Mouse (Mus musculus): ENCODE data around the gene Slc25a24.

Slc25a24 gene

DNA sequence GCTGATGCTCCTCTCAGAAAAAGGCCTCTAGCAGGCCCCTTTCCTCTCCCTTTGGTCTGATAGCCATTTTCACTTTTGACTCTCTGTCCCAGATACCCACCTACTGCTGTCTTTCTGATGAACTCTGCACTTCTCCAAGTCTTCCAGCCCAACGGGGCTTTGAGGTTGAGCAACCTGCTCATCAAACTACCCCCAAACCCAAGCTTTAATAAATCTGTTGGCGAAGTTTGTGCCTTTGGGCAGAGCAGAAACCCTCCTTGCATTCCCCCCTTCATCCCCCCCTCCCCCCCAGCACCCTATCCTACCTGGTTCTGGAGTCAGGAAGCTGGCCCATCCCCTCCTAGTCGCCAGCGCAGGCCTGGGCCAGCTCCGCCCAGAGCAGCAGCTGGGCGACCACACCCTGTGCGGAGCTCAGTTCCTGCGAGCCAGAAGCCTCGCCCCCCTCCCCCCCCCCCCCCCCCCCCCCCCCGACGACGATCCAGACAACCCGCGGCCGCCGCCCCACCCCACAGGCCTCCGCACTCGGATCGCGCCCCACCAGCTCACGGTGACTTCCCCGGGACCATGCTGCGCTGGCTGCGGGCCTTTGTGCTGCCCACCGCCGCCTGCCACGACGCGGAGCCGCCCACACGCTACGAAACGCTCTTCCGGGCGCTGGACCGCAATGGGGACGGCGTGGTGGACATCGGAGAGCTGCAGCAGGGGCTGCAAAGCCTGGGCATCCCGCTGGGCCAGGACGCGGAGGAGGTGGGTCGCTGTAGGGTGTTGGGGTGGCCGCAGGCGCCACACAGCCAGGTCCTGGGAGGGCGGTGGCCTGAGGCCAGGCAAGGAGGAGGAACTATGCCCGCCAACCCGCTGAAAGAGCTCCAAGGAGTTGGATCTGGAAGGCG, at the start of gene Slc25a24:
Gene Slc25a24, plus strand, starts transcription at position 509 of the 890 bp plus-strand sequence.
- peak; percentile 75 for DNase-seq

DNA sequence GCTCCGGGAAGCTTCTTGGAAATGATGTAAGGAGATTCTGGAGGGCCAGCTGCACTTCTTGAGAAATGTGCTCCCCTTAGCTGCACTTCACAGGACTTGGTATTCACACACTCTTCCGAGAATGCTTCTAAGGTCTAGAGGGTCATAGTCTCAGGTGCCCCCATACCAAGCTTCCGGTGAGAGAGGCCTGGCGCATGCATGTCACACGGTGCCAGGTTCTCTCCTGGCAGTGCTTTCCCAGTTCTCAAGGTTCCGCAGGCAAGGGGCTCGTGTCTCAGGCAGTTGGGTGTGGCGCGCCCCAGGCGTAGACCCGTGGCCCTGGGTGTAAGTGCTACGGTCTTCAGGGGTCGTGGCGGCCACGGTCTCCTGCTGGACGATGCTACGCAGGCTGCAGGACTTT, 42.8 kb upstream of the Slc25a24 start, which contains the start of gene Slc25a54:
Gene Slc25a54, plus strand, starts transcription at position 301 of the 400 bp plus-strand sequence.
- DNase-seq: no peak

DNA sequence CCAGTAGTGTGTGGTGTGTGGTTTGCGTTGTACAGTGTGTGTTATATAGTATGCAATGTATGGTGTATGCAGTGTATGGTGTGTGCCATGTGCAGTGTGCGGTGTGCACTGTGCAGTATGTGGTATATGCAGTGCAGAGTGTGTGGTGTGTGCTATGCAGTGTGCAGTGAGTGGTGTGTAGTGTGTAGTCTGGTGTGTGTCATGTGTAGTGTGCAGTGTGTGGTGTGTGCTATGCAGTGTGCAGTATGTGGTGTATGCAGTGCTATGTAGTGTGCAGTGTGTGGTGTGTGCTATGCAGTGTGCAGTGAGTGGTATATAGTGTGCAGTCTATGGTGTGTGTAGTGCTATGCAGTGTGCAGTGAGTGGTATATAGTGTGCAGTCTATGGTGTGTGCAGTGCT, 38.5 kb upstream of the Slc25a24 start:
- DNase-seq: no peak

DNA sequence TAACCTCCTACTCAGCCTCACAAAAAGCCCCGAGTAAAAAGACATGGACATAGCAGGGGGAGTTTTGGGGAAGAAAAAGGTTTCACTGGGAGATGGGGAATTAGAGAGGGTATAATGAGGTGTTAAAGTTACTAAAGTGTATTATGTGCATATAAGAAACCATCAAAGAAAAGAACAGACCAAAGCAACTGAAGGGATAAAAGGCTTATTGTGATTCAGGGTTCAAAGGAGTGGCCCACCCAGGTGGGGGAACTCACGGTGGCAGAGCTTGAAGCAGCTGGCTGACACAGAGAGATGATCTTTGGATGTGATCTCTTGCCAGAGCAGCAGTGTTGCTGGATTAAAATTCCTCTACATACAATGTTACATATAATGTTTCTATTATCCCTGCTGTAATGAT, 34.5 kb upstream of the Slc25a24 start:
- no peak for DNase-seq

DNA sequence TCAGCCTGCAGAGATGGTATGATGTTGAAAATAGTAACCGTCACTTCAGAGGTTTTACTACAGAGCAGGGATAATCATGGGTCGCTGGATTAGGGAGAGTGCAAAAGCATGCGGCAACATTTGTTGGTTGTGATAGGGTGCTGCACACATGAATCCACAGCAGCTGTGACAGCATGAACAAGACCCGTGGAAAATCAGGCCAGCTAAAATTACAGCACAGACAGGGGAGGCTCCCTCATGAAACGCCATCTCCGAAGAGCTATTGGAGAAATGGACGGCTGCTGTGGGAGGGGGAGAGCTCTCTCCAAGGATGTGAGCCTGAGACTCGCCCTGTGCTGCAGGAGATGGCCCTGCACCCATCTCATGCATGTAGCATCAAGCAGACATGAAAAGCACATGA, 18.2 kb upstream of the Slc25a24 start:
- no peak for DNase-seq

DNA sequence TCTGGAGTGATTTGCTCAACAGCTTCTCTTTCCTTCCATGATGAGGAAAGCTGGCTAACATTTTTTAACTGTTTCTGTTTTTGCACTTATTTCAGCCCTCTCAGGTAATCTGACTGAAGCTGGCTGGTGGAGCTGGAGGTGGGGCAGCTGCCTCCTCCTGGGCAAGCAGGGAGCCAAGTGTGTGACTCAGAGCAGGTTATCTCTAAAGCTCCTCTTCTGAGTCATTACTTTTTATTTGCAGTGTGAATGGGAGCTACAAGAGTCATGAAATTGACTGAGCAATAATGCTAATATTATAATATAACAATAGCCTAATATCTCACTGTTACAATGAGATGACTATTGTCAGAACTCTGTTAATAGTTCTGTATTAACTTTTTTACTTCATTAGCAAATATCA, 5.8 kb upstream of the Slc25a24 start:
- DNase-seq: no peak

DNA sequence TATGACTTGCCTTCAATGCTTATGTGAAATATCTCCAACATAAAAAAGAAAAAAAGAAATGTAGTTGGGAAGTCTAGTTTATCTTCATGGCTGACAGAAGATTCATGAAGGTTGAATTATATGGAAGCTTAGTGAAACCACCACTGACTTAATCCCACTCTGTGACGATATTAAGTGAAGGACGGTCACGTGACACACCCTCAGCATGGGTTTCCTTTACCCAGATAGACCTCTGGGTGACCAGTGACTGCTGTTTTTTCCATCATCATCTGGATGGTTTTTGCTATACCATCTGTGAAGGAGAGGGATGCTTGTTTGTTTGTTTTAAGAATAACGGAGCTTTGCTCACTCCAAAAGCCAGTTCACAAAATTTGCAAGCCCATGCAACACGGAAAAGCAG, 3.4 kb upstream of the Slc25a24 start:
- DNase-seq: no peak

DNA sequence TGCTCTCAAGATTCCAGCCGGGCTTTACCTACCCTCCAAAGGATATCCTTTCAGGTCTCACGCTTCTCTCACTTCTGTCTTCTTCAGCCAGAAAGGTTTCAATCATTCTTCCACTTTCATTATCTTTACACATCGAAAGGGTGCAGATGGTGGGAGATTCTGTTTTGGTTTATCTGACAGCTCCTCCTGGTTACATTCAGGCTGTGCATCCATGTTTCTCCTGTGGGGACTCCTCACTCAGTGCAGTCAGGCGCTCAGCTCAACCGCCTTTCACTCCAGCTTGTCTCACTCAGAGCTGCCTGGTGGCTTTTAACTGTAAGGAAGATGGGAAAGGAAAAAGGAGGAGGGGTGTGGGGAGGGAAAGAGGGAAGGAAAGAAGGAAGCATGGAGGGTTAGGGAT, 3.0 kb upstream of the Slc25a24 start:
- no peak for DNase-seq

DNA sequence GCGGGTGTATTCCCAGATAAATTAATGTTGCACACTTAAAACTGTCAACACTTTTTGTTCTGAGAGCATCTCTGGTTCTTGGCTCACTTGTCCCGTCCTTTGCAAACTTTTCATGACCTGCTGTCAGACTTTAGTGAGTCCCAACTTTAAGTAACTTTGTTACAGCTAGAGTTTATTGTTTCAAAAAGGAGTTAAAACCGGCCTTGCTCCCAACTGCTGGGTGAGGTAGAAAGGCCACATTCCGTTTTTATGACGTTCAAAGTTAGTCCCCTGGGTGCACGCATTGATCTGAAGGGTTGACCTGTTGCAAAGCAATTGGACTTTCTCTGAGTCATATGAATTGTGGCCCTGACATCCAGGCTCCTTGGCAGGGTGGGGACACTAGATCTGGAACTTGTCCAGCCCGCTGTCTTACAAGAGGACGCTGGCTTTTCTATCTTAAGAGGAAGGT, 607 bp downstream of the Slc25a24 start:
- no peak for DNase-seq

DNA sequence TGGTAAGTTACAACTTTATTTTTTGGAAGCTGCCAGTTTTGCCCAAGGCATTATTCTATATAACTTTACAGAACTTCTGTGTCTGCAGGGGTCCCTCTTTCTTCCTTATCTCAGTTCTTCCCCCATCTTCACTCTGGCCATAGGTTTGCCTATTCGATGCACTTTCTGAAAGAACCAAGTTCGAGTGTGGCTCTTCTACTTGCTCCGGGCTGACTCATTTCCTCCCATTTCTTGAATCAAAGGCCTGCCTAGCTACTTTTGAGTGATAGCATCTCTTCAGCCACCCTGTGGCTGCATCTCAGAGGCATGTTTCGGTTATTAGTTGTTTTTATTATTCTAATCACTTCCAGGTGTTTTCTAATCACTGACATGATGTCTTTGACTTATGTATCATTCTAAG, 1.1 kb downstream of the Slc25a24 start:
- no peak for DNase-seq

DNA sequence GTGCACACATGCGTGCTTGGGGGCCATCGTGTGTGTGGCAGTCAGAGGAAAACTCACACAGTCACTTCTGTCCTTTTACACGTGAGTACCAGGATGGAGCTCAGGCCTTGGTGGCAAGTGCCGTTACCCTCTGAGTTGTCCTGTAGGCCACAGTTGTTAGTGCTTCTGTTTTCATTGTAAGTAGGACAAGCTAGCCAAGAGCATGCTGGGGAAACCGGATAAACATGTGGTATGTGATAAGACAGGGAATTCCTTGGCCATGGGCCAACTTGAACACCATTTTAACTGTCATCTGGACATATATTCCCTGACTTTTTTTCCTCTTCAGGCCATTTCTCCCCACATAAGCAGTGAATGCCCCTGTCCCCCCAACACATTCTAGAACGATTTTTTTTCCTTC, 2.6 kb downstream of the Slc25a24 start:
- peak; percentile 18 for DNase-seq

DNA sequence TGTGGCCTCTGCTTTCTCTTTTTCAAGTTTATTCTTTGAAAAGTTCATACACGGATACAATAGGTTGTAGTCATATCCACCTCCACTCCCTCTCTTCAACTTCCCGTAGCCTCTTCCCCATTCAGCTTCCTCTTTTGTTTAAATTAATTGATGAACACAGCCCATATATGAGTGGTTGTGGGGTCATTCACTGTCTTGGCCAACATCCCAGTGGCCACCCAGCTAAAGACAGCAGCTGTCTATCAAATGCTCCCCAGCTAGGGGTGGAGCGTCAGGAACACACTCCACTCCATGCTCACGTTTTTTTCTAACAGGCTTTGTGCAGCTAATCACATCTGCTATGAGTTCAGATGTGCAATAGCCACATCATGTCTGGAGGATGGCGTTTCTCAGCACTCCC, 6.8 kb downstream of the Slc25a24 start:
- no peak for DNase-seq

DNA sequence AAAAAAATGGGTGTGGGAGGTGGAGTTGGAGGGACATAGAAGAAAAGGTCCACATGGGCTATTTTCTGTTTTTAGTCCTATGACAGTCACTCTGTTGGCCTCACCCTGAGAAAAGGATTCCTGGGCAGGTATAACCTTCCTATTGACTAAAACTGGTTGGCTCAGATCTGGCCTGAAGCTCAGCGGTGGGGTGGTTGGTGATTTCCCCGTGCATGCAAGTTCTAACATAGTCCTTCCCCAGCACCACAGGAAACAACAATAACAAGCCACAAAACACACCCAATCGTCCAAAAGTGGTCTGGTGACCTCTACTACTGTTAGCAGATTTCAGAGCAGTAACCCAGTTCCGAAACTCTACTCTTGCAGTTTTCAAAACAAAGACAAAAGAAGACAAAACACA, 10.0 kb downstream of the Slc25a24 start:
- no peak for DNase-seq

DNA sequence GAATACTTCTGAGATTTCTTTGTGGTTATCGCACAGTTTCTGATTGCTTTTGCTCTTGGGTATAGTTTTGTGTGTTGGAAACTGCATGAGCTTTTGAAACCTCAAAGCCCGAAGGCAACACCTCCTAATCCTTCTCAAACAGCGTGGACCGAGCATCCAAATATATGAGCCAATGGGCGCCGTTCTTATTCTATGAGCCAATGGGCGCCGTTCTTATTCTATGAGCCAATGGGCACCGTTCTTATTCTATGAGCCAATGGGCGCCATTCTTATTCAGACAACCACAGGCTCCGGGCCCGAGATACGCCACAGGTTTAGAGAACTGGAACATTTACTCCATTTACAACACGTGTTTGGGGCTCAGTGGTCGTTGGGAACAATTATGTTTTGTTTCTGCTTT, 11.1 kb downstream of the Slc25a24 start:
- DNase-seq: no peak

DNA sequence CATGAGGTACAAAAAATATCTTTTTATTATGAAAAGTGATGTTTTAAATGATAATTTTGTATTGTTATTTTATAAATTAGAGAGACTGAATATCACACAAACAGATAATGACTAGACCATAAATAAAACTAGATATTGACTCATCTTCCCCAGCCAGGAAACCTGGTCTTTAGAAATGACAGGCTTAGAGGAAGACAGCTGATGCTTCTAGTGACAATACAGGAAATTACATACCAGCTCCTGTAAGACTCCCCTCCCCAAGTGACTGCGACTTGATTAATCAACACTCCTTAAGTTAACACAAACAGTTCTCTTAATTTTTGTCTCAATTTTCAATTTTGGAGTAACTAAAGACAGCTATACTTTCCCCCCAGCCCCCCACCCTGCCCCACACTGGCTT, 12.4 kb downstream of the Slc25a24 start:
- no peak for DNase-seq

DNA sequence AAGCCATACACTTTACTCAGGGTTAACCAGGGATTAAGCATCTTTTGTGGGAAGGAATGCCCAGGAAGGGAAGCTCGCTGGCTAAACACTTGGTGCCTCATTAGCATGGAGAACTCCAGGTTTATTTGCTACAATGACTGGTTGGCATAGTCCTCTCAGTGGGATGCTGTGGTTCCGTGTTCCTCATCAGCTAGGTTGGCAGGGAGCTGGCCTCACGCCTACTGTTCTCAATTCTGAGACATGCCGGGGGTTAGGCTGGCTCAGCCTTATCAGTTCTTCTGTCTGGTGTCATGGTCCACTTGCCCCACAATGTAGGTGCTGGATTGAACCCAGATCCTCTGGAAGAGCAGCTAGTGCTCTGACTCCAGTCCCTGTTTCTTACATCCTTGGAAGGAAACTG, 29.6 kb downstream of the Slc25a24 start:
- no peak for DNase-seq

DNA sequence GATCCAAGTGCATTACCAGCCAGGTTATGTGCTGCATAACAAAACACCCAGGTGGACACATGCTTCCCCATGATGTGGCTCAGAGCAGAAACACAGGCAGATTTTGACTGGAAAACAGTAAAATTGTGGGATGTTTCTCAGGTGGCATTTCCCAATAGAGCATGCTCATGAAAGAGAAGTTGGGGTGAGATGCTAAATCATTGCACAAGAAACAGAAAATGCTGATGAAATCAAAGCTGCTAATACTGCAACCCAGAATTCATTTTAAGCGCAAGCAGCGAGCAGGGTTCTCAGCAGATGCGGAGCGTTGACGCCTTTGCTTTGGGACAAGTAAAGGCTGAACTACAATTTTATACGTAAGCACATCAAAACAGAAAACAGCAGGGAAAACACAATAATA, 30.5 kb downstream of the Slc25a24 start:
- no peak for DNase-seq

DNA sequence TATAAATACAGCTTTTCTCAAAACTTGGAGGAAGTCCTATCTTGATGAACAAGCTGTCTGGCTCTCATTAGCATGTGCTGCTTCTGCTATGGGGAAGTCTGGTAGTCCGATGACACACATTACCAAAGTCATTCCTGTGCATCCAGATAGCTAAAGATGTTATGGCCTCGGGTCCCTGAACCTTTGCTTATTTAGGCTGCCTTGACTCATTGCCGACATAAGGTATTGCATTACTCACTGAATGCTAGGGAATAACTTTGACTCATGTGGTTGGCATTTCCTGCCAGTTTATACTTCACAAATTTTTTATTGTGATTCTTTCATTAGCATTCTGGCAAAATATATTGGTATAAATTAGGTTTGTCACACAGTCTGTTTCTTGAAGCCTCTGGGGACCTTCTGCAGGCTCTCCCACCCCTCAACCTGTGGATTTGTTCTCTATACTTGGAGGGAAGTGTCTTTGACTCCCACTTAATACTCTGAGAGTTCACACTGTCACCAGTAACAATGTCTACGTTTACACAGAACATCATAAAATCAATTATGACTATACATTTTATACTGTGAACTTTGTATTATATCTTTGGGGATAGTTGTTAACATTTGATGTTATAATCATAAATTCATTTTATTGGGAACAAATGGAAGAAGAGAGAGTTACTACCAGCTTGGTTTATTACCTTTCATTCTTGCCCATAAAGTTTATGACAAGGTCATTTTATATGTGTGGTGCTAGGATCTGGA, 33.1 kb downstream of the Slc25a24 start:
- DNase-seq: no peak

DNA sequence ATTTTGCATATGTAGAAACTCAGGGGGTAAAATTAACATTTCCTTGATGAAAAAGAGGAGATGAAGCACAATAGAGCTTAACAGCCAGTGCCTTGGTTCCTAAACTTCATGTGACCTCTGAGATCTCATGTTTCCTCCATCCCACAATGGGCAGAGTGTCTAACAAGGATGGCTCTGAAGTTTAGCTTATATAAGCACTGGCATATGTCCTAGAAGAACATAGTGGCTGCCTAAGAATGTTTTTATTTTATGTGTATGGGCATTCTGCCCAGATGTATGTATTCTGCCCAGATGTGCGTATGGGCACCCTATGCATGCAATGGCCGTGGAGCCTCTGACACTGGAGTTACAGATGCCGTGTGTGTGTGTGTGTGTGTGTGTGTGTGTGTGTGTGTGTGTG, 34.5 kb downstream of the Slc25a24 start:
- DNase-seq: no peak

DNA sequence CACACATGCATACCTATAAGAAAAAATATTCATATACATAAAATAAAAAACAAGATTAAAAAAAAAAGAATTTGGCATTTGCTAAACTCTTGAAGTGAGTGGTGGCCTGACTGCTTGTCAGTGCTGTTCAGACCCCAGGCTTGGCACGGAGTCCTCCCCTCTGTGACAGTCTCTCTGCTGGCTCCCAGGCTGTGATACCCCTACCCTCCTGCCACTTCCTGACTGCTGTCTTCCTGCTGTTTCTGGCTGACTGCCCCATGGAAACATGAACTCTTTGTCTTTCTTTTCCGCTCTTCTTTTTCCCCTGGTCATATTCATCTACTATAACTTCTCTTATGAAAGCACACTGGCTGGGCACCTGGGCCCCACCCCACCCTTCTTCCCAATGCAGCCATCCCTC, 41.1 kb downstream of the Slc25a24 start:
- DNase-seq: no peak

DNA sequence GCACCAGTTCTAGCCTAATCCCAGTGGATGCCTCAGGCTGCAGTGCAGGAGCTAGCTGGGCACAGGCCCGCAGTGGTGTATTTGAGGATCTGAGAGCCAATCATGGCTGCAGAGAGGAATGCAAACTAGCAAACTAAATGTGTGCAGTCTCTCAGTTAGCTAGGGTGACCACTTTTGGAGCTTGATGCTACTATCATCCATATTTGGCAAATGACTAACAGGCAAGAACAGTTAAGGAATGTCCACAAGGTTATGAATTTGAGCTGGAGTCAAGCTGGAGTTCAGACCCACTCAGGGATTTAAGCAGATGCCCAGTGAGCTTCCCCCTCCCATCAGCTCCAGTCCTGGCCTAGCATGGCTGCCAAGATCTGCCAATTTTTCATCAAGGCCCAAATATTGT, 41.7 kb downstream of the Slc25a24 start:
- no peak for DNase-seq

DNA sequence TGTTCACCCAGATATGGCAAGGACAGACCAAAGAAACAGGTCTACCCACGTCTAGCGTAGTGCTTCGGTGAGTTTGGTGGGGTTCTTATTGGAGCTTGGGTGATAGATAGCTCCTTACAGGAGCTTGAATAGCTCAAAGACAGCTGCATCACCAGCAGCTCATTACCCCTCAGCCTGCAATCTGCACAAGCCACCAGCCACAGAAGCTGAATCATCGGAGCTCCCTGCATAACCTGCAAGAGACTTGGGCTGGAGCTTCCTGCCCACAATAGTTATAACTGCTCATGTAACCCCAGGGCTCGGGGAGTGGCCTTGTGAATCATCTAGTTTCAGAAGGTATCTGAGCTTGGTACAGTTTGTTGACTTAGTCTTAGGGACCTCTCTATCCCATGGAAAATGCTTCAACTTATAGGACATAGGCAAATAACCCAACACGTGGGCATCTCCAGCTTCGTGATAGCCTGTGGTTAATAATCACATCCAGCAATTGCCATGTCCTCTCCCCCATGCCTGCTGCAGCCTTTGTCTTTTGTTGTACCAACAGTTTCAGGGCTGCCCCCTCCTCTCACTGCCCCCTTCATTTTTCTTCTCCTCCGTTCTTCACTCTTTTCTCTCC, 42.4 kb downstream of the Slc25a24 start:
- peak; percentile 13 for DNase-seq

DNA sequence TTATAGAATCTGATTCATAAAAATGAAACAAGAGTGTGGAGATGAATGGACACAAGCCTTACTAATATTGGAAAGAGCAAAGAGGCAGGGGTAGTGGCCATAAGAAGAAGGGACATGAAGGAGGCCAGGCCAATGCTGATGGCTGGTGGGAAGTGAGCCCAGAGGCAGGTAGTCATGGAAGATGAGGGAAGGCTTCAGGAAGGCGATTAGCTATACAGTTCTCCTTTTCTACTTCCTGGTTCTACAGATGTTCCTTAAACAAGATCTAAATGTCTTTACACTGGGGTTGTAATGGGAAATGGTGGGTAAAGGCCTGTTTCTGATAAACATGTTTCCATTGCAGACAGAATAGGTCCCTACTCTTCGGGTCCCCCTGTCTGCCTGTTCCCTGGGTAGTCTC, 46.2 kb downstream of the Slc25a24 start:
- no peak for DNase-seq
